Mouse (Mus musculus) cerebellum, adult (tissue): ENCODE results near the gene Ing1.
"Not testable (repeated sequence)": the region's sequence is repeated elsewhere in the genome, so short reads cannot be mapped to it uniquely, and the experiment has no call there.

Experiments
- ATAC-seq: cut with Nextera tagmentation; 2 replicates; pipeline ENCODE4 v1.9.2; 2017; ENCODE audit warnings: mild to moderate bottlenecking, moderate library complexity, mixed read lengths; ENCODE audit not compliant: insufficient number of reproducible peaks, low FRiP score, low TSS enrichment

Gene Ing1

GRCm38 (mm10) chr8:11550281-11550948 lies 5.0 kb upstream of the Ing1 start, which contains the start of gene Cars2:
Gene Cars2 (minus strand): TSS chr8:11550783.
- peak; percentile 67 for ATAC-seq

- not testable (repeated sequence) for ATAC-seq
Measured at GRCm38 (mm10) chr8:11551497-11551896, 3.9 kb upstream of the Ing1 start.

- no peak for ATAC-seq
Measured at GRCm38 (mm10) chr8:11552390-11552789, 3.0 kb upstream of the Ing1 start.

- ATAC-seq: peak; percentile 67
Measured at GRCm38 (mm10) chr8:11555720-11556591, 585 bp downstream of the Ing1 start.

- no peak for ATAC-seq
Measured at GRCm38 (mm10) chr8:11556691-11557423, 1.5 kb downstream of the Ing1 start.

- ATAC-seq: no peak
Measured at GRCm38 (mm10) chr8:11557424-11557767, 2.0 kb downstream of the Ing1 start.

GRCm38 (mm10) chr8:11557768-11558629 lies 2.6 kb downstream of the Ing1 start:
- peak; percentile 81 for ATAC-seq

- ATAC-seq: no peak
Measured at GRCm38 (mm10) chr8:11559511-11559910, 4.1 kb downstream of the Ing1 start.

GRCm38 (mm10) chr8:11560220-11560619 lies 4.8 kb downstream of the Ing1 start:
- ATAC-seq: no peak

- ATAC-seq: no peak
Measured at GRCm38 (mm10) chr8:11564236-11564635, 8.9 kb downstream of the Ing1 start.

- no peak for ATAC-seq
Measured at GRCm38 (mm10) chr8:11564721-11565120, 9.3 kb downstream of the Ing1 start.

GRCm38 (mm10) chr8:11568193-11568592 lies 12.8 kb downstream of the Ing1 start:
- ATAC-seq: not testable (repeated sequence)

GRCm38 (mm10) chr8:11569260-11570097 lies 14.1 kb downstream of the Ing1 start:
- no peak for ATAC-seq

GRCm38 (mm10) chr8:11570742-11571141 lies 15.4 kb downstream of the Ing1 start:
- ATAC-seq: no peak

- ATAC-seq: no peak
Measured at GRCm38 (mm10) chr8:11571950-11572349, 16.6 kb downstream of the Ing1 start.

GRCm38 (mm10) chr8:11572428-11572827 lies 17.1 kb downstream of the Ing1 start:
- no peak for ATAC-seq

GRCm38 (mm10) chr8:11574911-11575603 lies 19.7 kb downstream of the Ing1 start:
- no peak for ATAC-seq

- ATAC-seq: no peak
Measured at GRCm38 (mm10) chr8:11575604-11576384, 20.4 kb downstream of the Ing1 start.
